Mouse (Mus musculus) common myeloid progenitor, adult 5-6 weeks (primary cell): Measurements from ENCODE around the gene Agbl1. TPM values are rescaled to one million over a fixed set of nuclear protein-coding genes. Genes with fewer than 3 reads are reported as not detected.
"Not testable (repeated sequence)": the region's sequence is repeated elsewhere in the genome, so short reads cannot be mapped to it uniquely, and the experiment has no call there.

ENCODE experiments used
- ATAC-seq: replicated peaks from 2 replicates; pipeline ENCODE4 v1.8.0; 2016; ENCODE audit warnings: low read depth, mild to moderate bottlenecking, moderate TSS enrichment, inconsistent platforms; ENCODE audit not compliant: poor library complexity, severe bottlenecking
- total RNA-seq: library from RNA; stranded (forward); fragments of 200-1000, 187-1606 nt; gene quantifications from 2 replicates; pipeline ENCODE4 v1.2.3, GENCODE M21; 2017

Agbl1 gene
- total RNA-seq: not detected in 2 replicates

DNA sequence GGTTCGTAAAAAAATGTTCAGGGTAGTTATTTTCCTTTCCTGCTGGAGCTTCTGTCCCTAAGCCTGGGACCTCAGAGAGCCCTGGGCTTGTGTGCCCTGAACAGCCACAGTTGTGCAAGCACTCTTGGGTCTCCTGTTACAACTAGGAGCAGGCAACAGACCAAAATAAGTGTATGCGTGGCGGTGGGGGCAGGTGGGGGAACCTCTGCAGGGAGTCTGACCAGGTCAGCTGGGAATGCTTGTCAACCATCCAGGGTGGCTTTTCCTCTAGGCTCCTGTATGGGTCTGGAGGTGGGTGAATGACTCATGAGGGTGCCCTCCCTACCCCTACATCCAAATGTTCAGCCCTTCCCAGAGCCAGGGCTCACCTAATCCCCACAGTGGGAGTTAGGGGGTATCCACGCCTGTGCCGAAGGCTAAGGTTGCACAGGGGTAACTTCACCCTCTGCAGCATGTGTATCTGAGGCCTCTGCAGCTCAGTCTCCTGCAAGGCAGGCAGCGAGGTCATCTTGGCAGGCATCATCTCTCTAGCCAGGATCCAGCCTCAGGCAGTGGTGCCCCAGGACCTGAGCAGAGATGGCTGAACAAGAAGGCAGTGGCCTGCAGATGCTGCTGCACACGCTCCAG lies at the start of gene Agbl1:
Gene Agbl1, plus strand, starts transcription at position 577 of the 627 bp plus-strand sequence.
- no peak for ATAC-seq

DNA sequence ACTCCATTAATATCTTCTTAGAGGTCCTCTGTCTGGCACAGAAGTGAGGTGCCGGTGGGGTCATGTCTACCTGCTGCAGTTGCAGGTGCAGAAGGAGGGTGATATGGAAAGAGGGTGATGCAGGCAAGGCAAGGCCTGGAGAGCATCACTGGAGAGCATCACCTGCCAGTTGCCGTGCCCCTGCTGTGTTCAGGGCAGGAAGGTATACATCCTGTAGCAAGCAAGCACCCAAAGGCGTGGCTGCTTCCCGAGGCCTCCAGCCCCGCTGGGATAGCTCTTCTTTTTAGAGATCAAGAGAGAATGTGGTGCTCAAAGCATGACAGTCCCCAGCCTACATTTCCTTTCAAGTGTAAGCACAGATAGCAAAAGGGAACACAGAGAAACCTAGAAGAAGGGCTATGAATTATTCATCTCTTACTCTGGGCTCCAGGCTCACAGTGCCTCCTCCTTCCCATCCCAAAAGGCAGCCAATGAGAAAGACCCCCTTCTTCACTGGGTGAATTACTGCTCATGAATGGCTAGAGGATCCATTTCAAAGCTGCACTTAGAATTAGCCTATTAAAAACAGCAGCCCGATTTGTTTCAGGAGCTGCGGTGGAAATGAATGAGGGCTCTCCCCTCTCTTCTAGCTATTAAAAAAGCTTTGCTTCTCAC lies 44.6 kb upstream of the Agbl1 start:
- no peak for ATAC-seq

DNA sequence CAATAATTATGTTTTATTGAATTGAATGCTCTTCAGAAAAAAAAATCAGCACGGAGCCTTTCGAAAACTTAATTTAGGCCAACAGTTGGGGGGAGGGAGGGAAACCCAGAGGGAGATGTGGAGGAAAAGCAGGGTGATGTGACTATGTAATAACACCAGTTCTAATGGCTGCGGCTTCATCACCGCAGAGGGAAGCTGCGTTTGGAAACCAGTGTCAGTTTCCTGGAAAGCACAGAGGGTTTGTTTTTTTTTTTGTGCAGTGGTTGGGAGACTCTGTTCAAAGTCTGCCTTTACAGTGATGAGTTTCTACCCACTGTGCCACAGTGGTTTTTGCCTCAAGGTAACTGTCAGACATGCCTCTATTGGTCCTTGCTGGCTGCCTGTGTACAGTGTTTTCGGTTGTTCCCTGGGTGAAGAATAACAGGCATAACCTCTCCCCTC lies 44.0 kb upstream of the Agbl1 start:
- ATAC-seq: 0 out of 2 replicates have a peak, but pooled peaks have one; percentile 32

DNA sequence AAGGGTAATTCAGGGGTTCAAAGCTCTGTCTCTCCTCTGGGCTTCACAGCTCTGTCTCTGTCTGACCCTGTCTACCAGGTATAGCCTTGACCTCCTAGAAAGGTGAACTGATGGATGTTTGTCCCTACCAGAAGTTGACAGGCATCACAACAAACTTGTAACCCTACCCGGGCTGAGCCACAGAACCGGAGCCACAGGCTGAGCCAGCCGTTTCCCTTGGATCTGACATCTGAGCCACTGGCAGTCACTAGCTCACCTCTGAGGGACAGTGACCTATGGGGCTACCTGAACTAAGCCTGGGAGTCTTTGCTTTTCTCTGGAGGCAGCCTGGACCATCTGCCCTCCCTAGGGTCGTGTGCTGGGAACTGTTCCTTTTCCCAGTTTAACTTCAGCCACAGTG lies 11.1 kb upstream of the Agbl1 start:
- ATAC-seq: no peak

DNA sequence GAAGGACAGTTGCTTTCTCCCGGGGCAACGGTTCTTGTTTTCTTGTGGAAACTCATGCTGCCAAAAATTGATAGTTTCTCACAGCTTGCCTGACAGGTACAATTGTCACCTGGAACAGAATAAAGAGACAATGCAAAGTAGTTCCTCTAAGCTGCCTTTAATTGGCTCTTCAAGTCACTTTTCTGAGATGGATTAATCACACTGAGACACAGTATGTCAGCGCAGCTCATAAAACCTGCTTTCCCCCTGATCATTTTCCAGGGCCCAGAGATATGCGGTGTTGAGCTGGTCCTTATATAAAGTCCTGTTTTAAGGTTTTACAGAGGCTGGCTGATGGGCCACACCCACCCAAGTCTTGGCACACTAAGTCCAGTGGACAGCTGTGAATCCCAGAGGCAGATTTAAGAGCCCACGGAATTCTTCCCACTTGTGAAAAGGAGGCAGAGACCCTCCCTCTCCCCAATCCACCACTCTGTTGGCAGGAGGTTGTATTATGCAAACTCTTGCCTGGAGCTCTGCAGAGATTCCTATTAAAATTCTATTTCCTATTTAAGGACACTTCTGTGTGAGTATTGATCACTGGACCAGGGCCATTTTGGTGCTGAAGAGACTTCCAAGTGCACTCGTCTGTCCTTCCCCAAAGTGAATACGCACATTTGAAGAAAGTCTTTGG lies 9.8 kb upstream of the Agbl1 start:
- no peak for ATAC-seq

DNA sequence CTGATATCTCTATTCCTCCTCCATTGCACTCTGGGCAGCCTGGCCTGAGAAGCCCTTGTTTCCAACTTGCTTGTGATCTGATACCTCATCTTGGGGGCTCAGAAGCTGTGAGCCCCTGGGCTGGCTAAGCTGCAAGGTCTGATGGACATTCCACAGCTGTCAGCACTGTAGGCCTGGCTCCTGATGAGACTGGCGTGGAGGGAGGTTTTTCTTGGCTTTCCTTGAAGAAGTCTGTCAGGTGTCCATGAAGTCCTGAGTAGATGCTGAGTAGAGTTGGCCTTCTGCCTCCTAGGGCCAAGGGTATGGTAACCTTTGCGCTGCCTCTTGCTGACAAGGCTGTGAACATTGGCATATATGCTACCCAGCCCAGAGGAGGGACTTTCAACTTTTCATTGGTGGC lies 7.0 kb upstream of the Agbl1 start:
- ATAC-seq: no peak

DNA sequence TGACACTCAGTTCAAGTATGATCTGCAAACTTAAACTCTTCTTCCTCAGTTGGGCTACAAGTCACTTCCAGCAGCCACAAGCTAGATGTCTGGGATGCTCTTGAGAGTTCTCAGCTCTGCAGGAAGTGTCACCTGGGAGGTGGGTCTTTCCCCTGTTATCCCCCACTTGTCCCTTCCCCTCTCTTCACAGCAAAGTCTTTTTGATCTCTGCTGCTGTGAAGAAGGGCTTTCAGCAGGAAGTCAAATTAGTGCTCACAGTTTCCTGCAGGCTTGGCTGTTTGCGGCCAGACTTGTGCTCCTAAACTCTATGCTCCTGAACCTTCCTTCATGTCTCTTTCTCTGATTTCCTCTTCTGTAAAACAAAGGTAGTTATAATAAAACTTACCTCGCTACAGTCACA lies 806 bp upstream of the Agbl1 start:
- ATAC-seq: no peak; the same call in 1 of the 2 replicates

DNA sequence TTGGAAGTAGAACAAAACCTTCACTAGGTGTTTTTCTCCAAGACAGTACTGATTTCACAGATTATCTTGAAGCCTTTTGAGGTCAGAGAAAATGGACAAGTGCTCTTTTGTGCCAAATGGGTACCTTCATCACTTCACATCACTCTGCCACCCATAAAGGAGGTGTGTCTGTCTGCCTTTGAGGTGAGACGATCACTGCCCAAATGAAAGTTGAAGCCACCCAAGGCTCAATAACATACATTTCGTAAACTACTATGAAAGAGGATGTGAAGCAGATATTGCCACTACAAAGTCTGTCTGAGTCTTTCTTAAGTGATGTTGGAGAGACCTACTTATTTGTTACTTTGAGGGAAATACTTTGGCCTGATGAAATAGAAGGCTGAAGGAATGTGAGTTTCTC lies 4.6 kb downstream of the Agbl1 start:
- no peak for ATAC-seq

DNA sequence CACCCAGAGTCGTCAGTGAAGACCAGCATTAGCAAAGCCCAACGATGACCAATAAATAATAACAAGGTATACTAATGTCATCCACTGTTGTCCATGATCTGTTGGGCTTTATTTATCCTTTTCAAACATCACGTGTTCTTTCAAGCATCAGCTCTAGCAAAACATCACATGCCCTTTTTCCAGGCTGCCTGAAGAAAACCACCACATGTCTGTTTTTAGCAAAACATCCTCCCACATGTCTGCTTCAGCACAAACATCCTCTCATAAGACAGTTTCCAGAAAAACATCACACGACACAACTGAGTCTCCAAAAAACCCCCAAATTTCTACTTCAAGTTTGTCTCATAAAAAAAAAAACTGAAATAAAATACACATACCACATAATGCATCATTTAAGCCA lies 7.8 kb downstream of the Agbl1 start:
- ATAC-seq: no peak

DNA sequence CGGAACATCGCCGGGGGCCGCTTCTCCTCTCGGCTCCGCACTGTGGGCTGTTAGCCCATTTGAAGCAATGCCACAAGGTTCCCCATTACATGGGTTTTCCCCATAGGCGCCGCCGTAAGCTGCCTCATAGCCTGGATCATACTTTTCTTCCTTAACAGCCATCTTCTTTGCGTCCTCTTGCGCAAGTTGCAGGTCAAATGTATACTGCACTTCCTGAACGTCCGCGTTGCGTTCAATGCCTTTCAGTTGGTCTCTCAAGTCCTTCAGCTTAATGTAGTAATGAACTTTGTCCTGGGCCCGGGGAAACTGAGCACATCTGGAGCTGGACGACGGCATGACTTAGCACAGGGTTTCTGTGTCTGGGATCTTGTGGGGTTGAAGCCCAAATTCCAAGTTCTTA lies 15.2 kb downstream of the Agbl1 start:
- not testable (repeated sequence) for ATAC-seq

DNA sequence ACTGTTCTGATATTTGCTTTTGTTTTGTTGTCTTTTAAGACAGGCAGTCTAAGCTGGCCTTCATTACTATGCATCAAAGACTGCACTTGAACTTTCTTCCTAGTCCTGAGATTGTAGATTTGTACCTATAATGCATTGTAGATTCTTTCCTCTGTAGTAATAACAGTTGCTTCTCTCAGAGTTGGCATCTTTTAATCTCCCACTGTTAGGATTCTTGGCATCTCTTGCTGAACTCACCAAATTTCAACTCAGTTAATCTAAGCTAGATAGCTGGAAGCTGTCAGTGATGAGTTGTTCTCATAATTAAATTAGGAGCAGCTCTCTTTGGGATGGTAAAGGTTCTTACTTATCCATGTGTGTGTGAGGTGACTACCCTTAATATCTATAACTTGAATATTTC lies 45.4 kb downstream of the Agbl1 start:
- ATAC-seq: no peak

DNA sequence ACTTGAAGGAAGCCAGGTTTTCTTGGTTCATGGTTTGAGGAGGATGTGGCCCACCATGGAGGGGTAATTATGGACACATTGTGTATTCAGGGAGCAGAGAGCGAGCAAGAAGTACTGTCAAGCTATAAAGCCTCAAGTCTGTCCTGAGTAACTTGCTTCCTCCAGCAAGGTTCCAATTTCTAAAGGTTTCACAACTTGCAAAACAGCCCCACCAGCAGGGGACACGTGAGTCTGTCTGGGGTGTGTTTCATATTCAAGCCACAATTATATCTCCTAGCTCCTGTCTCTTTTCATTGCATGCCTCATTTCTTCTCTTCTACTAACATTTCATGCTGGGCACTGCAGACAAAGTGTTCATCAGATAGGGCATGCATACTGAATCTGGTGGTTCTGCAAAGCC lies 53.1 kb downstream of the Agbl1 start:
- ATAC-seq: no peak

DNA sequence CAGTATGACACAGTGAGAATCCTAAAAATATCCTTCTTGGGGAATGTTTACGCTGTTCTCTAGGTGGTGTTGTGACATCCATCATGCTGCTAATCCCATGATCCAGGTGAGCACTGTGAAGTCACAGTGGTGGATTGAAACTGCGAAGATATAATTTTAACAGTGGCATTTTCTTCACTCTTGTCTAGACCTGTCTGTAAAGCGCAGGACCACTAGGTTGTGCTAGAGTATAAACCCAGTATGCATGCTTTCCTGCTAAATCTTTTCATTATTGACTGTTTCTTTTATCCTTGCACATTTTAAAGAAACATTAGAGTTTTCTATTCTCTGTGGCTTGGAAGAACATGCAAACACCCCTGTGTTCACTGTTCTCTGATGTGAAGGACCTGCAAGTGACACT lies 57.8 kb downstream of the Agbl1 start:
- ATAC-seq: no peak

DNA sequence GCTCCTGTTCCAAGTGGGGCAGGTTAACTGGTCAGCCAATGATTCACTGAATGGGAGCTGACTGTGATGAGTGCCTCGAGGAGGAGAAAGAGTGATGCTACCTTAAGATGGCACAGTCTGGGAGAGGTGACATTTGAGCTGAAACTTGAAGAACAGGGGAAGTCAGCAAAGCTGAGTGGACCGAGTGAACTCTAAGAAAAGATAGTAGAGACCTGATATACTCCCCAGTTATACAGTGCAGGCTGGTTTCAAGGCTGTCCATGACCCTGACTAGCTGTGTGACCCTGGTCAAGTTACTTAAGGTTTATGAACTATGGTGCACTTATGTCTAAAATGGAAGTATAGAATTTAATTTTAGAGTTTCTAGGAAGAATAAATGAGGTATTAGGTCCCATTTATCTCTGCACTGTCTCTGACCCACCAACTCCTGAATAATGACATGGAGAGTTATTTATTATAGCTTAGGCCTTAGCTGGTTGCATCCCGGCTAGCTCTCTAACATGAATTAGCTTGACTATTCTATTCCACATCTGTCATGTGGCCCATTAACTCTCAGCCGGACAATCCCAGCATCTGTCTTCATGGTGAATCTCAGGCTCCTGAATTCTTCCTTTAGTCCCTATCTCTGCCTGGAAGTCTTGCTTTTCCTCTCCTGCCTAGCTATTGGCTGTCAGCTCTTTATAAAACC lies 92.3 kb downstream of the Agbl1 start:
- ATAC-seq: no peak

DNA sequence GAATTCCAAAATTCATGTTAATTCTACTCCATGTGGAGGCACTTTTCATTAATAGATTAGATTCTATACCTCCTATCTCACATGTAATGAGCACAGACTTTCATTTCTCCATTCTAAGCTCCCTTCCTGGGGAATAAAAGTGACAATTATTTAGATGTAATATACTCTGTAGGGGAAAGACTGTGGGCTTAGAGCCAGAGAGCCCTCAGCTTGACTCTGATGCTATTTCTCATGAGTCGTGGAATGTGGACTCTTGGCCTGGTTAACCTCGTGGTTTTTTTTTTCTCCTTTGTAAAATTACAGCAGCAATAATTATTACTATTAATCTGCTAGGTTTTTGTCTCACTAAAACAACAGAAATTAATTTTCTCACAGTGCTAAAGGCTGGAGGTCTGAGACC lies 96.4 kb downstream of the Agbl1 start:
- ATAC-seq: no peak

DNA sequence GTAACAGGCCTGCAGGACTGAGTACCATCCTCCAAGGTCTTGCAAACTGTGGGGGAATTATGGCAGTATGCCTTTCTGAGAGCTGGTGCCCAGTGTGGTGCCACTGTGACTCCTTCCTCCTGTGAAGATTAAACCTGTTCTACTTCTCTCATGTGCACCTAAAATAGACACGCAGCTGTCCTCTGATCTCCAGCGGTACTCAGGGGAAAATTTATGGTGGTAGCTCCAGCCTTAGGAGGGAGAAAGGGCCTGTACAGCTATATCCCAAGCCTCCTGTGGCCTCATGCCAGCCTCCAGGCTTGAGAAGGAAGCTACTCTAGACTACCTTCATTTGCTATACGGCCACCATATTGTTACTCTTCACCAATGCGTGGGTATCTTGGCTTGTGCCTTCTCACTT lies 109.6 kb downstream of the Agbl1 start:
- ATAC-seq: no peak

DNA sequence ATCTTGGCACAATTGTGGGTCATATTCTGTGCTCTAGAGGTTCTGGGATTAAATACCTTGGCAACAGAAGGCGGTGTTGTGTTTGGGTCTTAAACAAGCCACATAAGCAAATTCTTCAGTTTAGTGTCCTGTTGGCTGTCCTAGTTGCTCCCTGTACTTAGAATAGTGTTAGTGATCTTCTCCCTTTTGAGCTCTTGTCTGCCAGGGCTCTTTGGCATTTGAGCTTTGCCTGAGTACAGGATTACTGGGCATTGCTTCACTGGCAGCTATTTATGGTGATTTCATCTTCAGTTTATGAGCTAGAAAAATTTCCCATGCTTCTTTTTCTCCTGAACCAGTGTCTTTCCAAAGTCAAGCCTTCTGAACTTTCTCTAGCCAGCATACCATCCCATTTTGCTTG lies 111.9 kb downstream of the Agbl1 start:
- ATAC-seq: no peak

DNA sequence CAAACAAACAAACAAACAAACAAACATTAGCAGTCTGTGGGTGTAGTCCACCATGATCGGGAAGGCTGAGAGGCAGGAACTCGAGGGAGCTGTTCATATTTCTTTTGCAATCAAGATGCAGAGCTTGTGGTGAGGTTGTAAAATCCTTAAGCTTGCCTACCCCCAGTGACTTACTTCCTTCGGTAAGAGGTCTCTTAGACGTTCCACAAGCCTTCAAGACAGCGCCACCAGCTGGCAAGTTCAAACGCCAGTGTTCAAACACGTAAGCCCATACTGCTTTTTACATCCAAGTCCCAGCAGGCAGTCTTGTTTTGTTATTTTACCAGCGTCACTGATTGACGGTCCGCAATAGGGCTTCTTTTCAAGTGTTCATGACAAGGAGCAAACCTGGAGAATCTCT lies 123.8 kb downstream of the Agbl1 start:
- peak; percentile 68 for ATAC-seq

DNA sequence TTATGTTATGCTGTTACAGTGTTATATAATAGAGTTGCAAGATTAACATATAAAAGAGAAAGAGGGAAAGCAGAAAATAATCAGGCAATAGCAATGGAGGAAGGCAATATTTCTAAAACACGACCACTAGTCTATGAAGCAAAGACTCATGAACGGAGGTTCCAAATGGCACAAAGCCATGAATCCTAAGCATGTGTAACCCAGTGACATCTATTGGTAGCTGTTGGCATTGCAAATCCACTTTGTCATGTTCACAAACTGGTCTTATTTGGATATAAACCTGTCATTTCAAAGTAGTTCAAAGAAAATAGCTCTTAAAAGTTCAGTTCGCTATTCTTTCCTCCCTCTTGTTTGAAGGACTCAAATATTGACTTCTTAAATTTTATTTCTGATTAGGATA lies 124.8 kb downstream of the Agbl1 start:
- ATAC-seq: peak; percentile 72

DNA sequence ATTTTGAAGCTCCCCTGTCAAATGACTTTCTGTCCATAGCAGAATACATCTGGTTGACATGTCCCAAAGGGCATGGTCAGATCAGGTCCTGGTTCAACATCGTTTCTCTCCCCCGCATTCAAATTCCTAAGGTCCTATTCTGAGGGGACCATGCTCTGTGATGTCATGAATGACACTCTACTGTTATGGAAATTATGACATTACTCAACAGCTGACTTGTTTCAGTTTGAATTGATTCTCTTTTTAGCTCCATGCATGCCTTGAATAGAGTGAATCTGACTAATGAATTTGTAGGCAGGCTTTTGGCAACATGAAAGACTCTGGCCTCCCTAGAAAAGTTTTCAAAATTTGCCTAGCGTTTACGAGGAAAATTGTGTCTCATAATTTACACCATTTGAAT lies 141.6 kb downstream of the Agbl1 start:
- no peak for ATAC-seq

DNA sequence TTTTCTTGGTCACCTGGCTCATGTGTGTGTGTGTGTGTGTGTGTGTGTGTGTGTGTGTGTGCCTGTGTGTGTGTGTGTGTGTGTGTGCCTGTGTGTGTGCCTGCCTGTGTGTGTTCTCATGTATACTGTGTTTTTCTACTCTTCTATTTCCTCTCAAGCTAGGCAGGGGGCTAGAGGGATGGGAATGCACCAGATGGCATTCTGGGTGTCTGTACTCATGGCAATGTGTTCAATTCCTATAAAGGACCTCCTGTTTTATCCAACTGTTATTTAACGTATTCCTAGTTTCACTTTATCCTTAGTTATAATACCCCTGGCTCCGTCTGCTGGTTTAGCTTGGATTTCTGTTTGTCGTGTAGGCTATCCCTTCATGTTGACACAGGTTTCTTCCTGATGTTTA lies 149.8 kb downstream of the Agbl1 start:
- no peak for ATAC-seq
